Comparison of ENCODE assay signal across 1 mouse cellular context in the genomic region with DNA sequence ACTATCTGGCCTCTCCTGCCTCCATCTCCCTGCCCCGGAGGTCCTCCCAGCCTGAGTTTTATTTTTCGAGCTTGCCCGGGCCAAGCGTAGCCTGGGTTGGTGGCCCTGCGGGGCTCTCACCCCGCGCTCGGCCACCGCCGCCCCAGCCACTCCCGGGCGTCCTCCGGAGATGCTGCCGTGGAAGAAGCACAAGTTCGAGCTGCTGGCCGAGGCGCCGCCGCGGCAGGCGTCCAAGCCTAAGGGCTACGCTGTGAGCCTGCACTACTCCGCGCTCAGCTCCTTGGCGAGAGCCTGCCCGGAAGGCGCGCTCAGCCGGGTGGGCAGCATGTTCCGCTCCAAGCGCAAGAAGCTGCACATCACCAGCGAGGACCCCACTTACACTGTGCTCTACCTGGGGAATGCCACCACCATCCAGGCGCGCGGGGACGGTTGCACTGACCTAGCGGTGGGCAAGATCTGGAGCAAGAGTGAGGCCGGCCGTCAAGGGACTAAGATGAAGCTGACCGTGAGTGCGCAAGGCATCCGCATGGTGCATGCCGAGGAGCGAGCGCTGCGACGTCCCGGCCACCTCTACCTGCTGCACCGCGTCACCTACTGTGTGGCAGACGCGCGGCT.
TF ChIP-seq lines count a peak whose summit lies in the region.

No protein-coding gene starts in this region.

TF ChIP-seq in CH12.LX, 34 proteins besides CTCF, POLR2A, EP300 and RAD21:
- no peak for TF ChIP-seq MYC (IDR thresholded peaks at IDR 0.05; ENCODE audit: low read depth, low read length)
- 0 out of 2 replicates have a peak, but pooled peaks have one; percentile 28 for TF ChIP-seq UBTF (IDR thresholded peaks at IDR 0.05; ENCODE audit: low read depth, low read length)
- no peak for TF ChIP-seq MEF2A (IDR thresholded peaks at IDR 0.05; ENCODE audit: borderline replicate concordance, low read depth, low read length)
- no peak for TF ChIP-seq MAZ (IDR thresholded peaks at IDR 0.05; ENCODE audit: low read depth, low read length)
- TF ChIP-seq NRF1 (IDR thresholded peaks at IDR 0.05; ENCODE audit: low read depth, low read length): no peak
- no peak for TF ChIP-seq USF1 (IDR thresholded peaks at IDR 0.05; ENCODE audit: low read depth, low read length)
- TF ChIP-seq MAFK (IDR thresholded peaks at IDR 0.05; ENCODE audit: insufficient replicate concordance, low read length): no peak
- TF ChIP-seq MAX (IDR thresholded peaks at IDR 0.05; ENCODE audit: low read length): 0 out of 2 replicates have a peak, but pooled peaks have one; percentile 30
- TF ChIP-seq TCF12 (IDR thresholded peaks at IDR 0.05; ENCODE audit: low read depth, low read length): no peak; the same call in 1 of the 2 replicates
- no peak for TF ChIP-seq KAT2A (IDR thresholded peaks at IDR 0.05; ENCODE audit: insufficient replicate concordance, low read length)
- no peak for TF ChIP-seq ELF1 (IDR thresholded peaks at IDR 0.05; ENCODE audit: low read depth, low read length)
- TF ChIP-seq SIN3A (IDR thresholded peaks at IDR 0.05; ENCODE audit: low read length): 0 out of 2 replicates have a peak, but pooled peaks have one; percentile 9
- TF ChIP-seq GABPA (IDR thresholded peaks at IDR 0.05; ENCODE audit: insufficient replicate concordance, low read depth, low read length): no peak
- no peak for TF ChIP-seq IRF4 (IDR thresholded peaks at IDR 0.05; ENCODE audit: low read depth, low read length)
- no peak for TF ChIP-seq USF2 (conservative IDR thresholded peaks at IDR 0.05; ENCODE audit: low read depth, low read length)
- TF ChIP-seq NELFE (IDR thresholded peaks at IDR 0.05; ENCODE audit: low read depth, low read length): 0 out of 2 replicates have a peak, but pooled peaks have one; percentile 9
- TF ChIP-seq PAX5 (IDR thresholded peaks at IDR 0.05; ENCODE audit: low read length): no peak
- TF ChIP-seq ZC3H11A (IDR thresholded peaks at IDR 0.05; ENCODE audit: low read depth, low read length): no peak
